Mouse (Mus musculus) hindbrain, embryonic 15.5 days (tissue): ENCODE data around the gene Fbxl22. TPM values are rescaled to one million over a fixed set of nuclear protein-coding genes. Genes with fewer than 3 reads are reported as not detected.

Experiments
- ATAC-seq: fragments of 200-750 bp; cut with Nextera tagmentation; 2 replicates; pipeline ENCODE4 v1.8.0; 2017; ENCODE audit warnings: low read depth, moderate number of reproducible peaks, moderate TSS enrichment; ENCODE audit not compliant: low FRiP score
- H3K27ac ChIP-seq: fragments of 300-500 bp; sonication (generic); replicated peaks from 2 replicates; pipeline ENCODE4 v1.5.1; 2015; ENCODE audit warnings: mild to moderate bottlenecking, inconsistent platforms
- H3K27me3 ChIP-seq: fragments of 300-500 bp; sonication (generic); 2 replicates; pipeline ENCODE4 v1.6.1; 2015; ENCODE audit warnings: control low read depth, inconsistent platforms
- H3K36me3 ChIP-seq: fragments of 300-500 bp; sonication (generic); 2 replicates; pipeline ENCODE4 v1.6.1; 2015; ENCODE audit warnings: control low read depth, inconsistent platforms
- H3K4me1 ChIP-seq: fragments of 300-500 bp; sonication (generic); replicated peaks from 2 replicates; pipeline ENCODE4 v1.6.1; 2015; ENCODE audit warnings: control low read depth, inconsistent platforms
- H3K4me2 ChIP-seq: fragments of 300-500 bp; sonication (generic); 2 replicates; pipeline ENCODE4 v1.6.1; 2015; ENCODE audit warnings: moderate library complexity, mild to moderate bottlenecking, inconsistent platforms
- H3K4me3 ChIP-seq: fragments of 300-500 bp; sonication (generic); 2 replicates; pipeline ENCODE4 v1.5.1; 2015; ENCODE audit warnings: mild to moderate bottlenecking, inconsistent platforms
- H3K9ac ChIP-seq: fragments of 300-500 bp; sonication (generic); 2 replicates; pipeline ENCODE4 v1.6.1; 2015; ENCODE audit warnings: inconsistent platforms
- H3K9me3 ChIP-seq: fragments of 300-500 bp; sonication (generic); 2 replicates; pipeline ENCODE4 v1.6.1; 2016; ENCODE audit warnings: control low read depth, inconsistent platforms
- WGBS: fragments of 180-500 bp; shearing (Covaris S2); methylation state at CpG from one replicate; pipeline ENCODE4 v1.1.7; 2015; 5-methylcytosine and 5-hydroxymethylcytosine counted together
- polyA plus RNA-seq: library from polyadenylated mRNA; unstranded; fragments of >200 nt; fragmentation: Nextera tagmentation; extraction: Ambion mirVana; gene quantifications from 2 replicates; pipeline ENCODE4 v1.2.1, GENCODE M21; 2015

Gene Fbxl22
- polyA plus RNA-seq, 1 experiment from 2014 or later, result 1.2 TPM

DNA sequence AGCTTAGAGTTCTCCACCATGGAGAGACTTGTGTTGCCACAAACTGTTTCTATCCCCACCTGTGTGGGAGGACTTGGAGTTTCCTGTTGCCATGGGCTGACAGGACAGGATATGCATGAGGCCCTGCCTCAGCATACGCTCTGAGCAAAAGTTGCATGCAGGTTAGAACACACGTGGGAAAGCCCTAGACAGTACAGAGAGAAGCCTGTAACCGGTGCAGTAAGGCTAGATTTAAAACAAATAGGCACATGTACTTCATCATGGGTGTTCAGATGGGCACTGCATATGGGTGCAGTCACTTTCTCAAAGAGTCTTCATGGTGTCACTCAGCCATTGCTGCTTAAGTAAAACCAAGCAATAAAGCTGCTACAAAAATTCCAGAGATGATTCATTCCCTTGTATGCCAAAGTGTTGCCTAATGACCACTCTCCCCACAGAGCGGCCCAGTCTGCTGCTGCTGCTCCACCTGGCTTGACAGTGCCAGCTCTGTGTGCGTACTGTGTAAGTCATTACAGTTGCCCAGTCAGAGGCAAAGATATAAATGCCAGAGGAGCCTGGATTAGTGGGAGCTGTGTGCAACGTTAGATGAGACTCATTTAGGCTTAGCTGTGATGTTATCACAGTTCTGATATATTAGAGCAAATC, 2.0 kb upstream of the Fbxl22 start:
- peaks cover 23% of the 10 kb centered on the region for H3K4me1 ChIP-seq
- 84% methylated on average over 6 of the region's 6 CpGs for WGBS
- H3K27ac ChIP-seq, result no peak overlapping the region
- no peak overlapping the region for H3K4me3 ChIP-seq
- no peaks in the 10 kb centered on the region for H3K27me3 ChIP-seq
- H3K4me2 ChIP-seq, result no peak overlapping the region
- no peak for ATAC-seq
- H3K9ac ChIP-seq, result no peak overlapping the region
- no peaks in the 10 kb centered on the region for H3K9me3 ChIP-seq
- H3K36me3 ChIP-seq, result peaks cover 36% of the 10 kb centered on the region

DNA sequence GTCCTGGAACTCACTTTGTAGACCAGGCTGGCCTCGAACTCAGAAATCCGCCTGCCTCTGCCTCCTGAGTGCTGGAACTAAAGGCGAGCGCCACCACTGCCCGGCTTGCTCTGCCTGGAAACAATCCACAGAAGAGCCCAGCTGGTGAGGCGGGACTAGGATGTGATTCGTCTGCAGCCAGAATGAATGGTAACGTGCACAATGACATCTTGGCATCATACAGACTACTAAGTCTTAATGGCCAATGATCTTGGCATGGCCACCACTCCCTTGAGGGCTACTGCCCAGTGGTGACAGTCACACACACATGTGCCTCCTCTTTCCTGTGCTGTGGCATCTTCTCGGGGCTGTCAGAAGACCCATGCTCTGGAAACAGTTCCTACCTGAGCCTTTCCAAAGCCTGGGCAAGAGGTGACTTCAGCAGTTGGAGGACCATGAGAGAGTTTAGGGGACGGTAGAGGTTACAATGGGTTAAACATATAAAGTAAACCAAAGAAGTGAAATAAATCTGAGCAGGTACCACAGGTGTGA, 1.4 kb upstream of the Fbxl22 start:
- WGBS, result 84% methylated on average over 10 of the region's 10 CpGs
- peaks cover 36% of the 10 kb centered on the region for H3K36me3 ChIP-seq

DNA sequence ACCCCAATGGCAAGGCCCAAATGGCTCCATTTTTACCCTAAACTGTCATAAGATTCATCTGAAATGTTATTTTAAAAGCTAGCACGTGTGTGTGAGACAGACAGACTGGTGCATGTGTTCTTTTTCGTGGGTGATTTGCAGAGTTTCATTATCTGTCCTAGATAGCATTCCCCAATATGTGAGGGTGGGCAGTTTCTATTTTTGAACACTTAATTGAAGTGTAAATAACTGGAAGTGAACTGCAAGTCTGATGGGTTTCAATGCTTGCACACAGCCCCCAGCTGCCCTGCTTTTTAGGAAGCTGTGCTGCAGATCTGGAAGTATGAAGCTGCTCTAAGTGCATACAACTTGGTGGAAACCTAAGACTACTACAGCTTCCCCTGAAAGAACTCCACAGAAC, 722 bp upstream of the Fbxl22 start:
- WGBS, result 85% methylated on average over 2 of the region's 2 CpGs
- Histone ChIP-seq H3K4me1 (peaks cover 34% of the 10 kb centered on the region), H3K36me3 (peaks cover 31% of the 10 kb centered on the region), H3K9me3 (no peaks in the 10 kb centered on the region), H3K4me2 (no peak overlapping the region), H3K27ac (no peak overlapping the region), H3K4me3 (no peak overlapping the region), H3K27me3 (no peaks in the 10 kb centered on the region), H3K9ac (no peak overlapping the region)
- no peak for ATAC-seq

More for the DNA sequence above, 1.4 kb upstream of the Fbxl22 start:
- Histone ChIP-seq H3K27me3 (no peaks in the 10 kb centered on the region), H3K27ac (no peak overlapping the region), H3K9ac (no peak overlapping the region), H3K4me3 (no peak overlapping the region), H3K9me3 (no peaks in the 10 kb centered on the region), H3K4me2 (no peak overlapping the region), H3K4me1 (peaks cover 27% of the 10 kb centered on the region)
- no peak for ATAC-seq

DNA sequence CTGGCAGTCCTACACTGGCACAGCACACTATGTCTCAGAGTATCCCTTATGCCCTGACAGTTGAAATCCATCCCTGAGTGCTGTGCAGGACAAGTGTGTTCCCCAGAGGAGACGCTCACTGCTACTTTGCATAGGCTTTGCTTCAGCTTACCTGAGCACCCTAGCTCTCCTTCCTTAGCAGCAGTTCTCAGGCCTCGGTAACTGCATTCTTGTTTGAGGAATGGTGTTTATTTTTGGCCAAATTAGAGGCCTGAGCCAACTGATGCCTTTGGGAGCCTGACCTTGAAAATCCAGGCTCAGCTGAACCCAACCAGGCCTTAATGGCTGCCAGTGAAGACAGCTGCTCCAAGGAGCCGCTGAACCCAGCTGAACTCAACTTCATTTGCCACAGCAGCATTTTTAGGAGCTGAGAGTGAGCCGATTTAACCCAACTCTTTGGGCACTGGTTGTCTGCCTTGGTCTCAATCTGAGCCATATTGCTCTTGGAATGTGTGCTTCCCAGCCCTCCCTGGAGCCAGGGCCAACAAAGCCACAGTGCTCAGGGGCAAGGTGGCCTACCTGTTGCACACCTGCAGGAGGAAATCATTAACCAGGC, 635 bp downstream of the Fbxl22 start:
- Histone ChIP-seq H3K27me3 (no peaks in the 10 kb centered on the region), H3K4me1 (peaks cover 34% of the 10 kb centered on the region), H3K9ac (no peak overlapping the region), H3K36me3 (peaks cover 33% of the 10 kb centered on the region), H3K4me2 (no peak overlapping the region), H3K4me3 (no peak overlapping the region), H3K27ac (no peak overlapping the region), H3K9me3 (no peaks in the 10 kb centered on the region)
- WGBS, result 88% methylated on average over 4 of the region's 4 CpGs
- ATAC-seq, result no peak

DNA sequence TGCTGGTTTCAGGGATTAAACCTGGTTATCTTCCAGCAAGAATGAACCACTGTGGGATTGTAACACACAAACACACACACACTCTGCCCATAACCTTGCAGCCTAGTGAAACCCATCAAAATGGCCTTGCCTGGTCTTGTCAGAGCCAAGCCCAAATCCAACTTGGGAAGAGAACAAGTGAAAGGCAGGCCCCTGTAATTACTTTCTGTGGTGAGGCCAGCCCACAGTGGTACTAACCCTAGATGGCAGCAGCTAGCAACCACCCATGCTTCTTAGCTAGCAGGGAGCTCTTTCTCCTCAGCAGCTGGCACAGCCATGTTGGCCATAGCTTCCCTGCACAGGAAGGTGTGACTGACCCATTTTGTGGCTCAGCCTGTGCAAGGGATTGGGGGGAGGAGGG, 1.2 kb downstream of the Fbxl22 start:
- peak overlapping the region; percentile 97 for H3K27ac ChIP-seq
- ATAC-seq, result no peak
- peaks cover 39% of the 10 kb centered on the region for H3K36me3 ChIP-seq

DNA sequence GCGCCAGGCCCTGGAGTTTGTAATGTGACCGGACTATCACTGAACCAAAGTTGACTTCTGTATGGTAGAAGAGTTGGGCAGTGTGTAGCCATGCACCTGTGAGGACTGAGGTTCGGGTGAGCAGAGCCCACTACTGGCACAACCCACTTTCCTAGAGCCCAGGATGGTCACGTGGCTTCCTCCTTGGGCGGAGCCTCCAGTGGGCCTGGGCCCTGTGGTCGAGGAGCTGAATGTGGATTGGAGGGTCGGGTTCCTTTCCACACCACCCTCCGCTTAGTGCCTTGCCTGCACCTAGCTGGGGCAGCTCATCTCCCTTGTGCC, 2.1 kb downstream of the Fbxl22 start:
- no peaks in the 10 kb centered on the region for H3K9me3 ChIP-seq
- WGBS, result 0% methylated on average over 8 of the region's 8 CpGs
- H3K4me1 ChIP-seq, result peaks cover 34% of the 10 kb centered on the region
- peak overlapping the region; percentile 84 for H3K9ac ChIP-seq
- H3K27me3 ChIP-seq, result no peaks in the 10 kb centered on the region
- peak overlapping the region; percentile 96 for H3K4me2 ChIP-seq
- H3K27ac ChIP-seq, result peak overlapping the region; percentile 97
- H3K4me3 ChIP-seq, result peak overlapping the region; percentile 67
- peak; percentile 83 for ATAC-seq
- peaks cover 40% of the 10 kb centered on the region for H3K36me3 ChIP-seq

More for the DNA sequence above, 1.2 kb downstream of the Fbxl22 start:
- H3K4me3 ChIP-seq, result no peak overlapping the region
- no peaks in the 10 kb centered on the region for H3K9me3 ChIP-seq
- H3K4me1 ChIP-seq, result peaks cover 34% of the 10 kb centered on the region
- peak overlapping the region; percentile 96; the same call in 1 of the 2 replicates for H3K4me2 ChIP-seq
- H3K9ac ChIP-seq, result no peak overlapping the region
- no peaks in the 10 kb centered on the region for H3K27me3 ChIP-seq

DNA sequence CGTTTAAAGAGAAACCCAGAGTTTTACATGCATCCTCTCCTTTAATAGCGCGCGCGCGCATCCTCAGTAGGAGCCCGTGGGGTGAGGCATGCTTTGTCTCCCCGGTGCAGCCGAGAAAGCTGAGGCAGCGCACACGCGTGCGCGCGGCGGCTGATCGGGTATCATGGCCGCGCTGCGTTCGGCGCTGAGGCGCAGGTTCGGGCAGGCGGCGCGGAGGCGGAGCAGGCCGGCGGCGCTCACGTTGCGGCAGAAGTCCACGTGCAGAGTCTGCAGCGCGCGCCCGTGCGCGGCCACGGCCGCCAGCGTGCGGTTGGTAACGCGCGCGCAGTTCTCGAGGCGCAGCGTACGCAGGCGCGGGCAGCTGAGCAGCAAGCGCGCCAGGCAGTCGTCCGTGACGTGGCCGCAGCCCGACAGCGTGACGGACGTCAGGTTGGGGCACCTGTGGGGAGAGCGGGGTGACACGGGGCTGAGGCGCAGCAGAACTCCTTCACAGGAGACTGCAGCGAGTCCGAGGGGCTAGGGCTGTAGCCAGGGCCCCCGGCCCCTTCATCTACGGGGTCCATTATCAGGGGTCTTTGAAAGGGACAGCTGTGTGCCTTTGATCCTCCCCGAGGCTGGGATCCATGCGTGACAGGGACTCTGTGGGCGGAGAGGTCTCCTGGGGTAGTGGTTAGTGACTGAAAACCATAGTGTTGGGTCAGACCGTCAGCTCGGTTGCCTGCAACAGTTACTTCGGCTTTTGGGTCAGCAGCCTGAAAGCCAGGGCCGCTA, 2.6 kb downstream of the Fbxl22 start:
- Histone ChIP-seq H3K36me3 (peaks cover 40% of the 10 kb centered on the region), H3K27me3 (no peaks in the 10 kb centered on the region), H3K9ac (peak overlapping the region; percentile 84), H3K4me3 (peak overlapping the region; percentile 67), H3K9me3 (no peaks in the 10 kb centered on the region), H3K4me2 (peak overlapping the region; percentile 96), H3K27ac (peak overlapping the region; percentile 97), H3K4me1 (peaks cover 34% of the 10 kb centered on the region)
- WGBS, result under 1% methylated on average over 78 of the region's 78 CpGs
- ATAC-seq, result peak; percentile 93

DNA sequence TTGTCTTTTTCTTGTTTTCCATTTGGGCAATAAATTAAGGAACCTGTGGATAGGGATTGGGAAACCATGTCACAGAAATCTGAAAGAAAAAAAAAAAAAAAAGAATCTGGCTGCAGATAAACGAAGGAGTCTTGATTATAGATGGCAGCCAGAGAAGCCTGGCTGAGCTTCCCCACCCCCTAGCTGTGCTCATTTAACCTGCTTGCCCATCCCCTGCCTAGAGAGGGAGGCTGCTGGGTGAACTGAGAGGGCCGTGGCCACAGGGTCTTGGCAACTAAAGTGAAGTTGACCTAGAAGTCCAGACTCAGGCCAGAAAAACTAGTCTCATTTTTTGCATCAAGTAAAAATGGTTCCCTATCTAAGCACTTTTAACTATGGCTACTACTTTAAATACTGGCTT, 3.4 kb downstream of the Fbxl22 start:
- Histone ChIP-seq H3K27me3 (no peaks in the 10 kb centered on the region), H3K4me1 (peaks cover 37% of the 10 kb centered on the region), H3K4me3 (peak overlapping the region; percentile 67), H3K4me2 (peak overlapping the region; percentile 96), H3K36me3 (peaks cover 37% of the 10 kb centered on the region), H3K27ac (peak overlapping the region; percentile 97), H3K9me3 (no peaks in the 10 kb centered on the region), H3K9ac (peak overlapping the region; percentile 84)
- ATAC-seq, result no peak
- WGBS, result 0% methylated on average over 2 of the region's 2 CpGs

DNA sequence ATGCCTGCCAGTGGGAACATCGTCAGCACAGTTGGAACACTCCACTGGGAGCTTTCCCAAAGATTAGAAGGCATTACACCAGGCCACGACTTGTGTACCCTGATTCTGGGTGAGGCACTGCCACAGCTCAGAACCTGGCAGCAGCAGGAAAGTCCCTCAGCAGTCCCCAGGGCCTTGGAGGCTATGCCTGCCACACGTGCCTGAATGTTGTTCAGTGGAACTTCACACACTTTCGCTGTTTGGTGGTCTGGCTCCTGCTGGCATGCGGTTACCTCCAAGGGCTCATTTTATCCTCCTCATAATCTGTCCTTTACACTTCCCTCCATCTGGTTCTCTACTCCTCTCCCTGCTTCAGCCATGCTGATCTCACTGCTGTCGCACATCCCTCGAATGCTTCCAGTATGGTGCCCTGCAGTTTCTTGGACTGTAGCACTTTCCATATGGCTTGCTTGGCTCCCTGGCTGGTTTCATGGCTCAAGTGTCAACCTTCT, 4.0 kb downstream of the Fbxl22 start:
- no peak overlapping the region for H3K4me3 ChIP-seq
- no peak for ATAC-seq
- H3K4me1 ChIP-seq, result peaks cover 40% of the 10 kb centered on the region
- peaks cover 39% of the 10 kb centered on the region for H3K36me3 ChIP-seq
- H3K9me3 ChIP-seq, result no peaks in the 10 kb centered on the region
- 45% methylated on average over 7 of the region's 7 CpGs for WGBS
- H3K27me3 ChIP-seq, result no peaks in the 10 kb centered on the region
- H3K27ac ChIP-seq, result peak overlapping the region; percentile 97
- no peak overlapping the region for H3K9ac ChIP-seq
- peak overlapping the region; percentile 96; the same call in 1 of the 2 replicates for H3K4me2 ChIP-seq

DNA sequence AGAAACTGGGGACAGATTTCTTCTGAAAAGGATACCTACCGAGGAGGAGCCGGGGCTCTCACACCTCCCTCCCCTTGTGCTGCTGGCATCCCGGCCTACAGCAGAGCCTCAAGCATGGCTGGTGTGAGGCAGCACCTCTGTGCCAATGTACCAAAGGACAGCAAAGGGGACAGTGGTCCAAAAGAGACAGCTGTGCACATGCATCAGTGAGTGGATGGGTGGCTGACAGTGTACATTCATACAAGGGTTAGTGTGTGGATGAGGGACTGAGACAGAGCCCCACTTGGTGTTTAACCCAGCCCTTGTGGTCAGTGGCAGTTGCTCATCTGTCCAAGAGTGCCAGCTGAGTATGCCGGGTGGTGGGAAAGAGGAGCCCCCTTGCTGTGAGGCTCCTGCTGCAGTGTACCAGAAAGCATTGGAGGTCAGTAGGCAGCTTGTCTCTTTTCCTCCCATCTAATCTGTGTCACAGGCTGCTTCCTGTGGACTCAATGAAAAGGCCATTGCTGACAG, 5.4 kb downstream of the Fbxl22 start:
- Histone ChIP-seq H3K4me1 (peaks cover 38% of the 10 kb centered on the region), H3K27me3 (no peaks in the 10 kb centered on the region), H3K4me2 (no peak overlapping the region), H3K4me3 (no peak overlapping the region), H3K27ac (no peak overlapping the region), H3K36me3 (peaks cover 51% of the 10 kb centered on the region), H3K9ac (no peak overlapping the region), H3K9me3 (no peaks in the 10 kb centered on the region)
- WGBS, result 75% methylated on average over 4 of the region's 4 CpGs
- ATAC-seq, result no peak

DNA sequence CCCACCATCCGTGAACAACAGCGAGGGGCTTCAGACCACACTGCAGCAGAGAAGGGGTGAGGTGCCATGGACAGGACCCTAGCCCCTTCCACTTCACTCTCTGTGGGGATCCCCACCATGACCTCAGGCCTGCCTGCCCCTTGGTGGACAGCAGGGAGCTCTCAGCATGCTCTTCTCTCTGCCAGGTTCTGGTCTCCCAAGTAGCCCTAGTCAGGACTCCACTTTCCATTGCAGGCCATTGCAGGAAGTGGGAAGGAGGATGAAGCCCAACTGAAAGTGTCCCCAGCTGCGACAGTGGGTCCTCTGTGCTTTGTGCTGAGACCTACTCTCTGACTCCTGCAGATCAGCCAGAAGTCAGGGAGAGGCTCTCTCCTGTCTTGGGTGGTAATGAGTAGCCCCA, 6.7 kb downstream of the Fbxl22 start:
- WGBS, result 80% methylated on average over 3 of the region's 3 CpGs
- H3K4me3 ChIP-seq, result no peak overlapping the region
- H3K4me2 ChIP-seq, result no peak overlapping the region
- ATAC-seq, result no peak
- peaks cover 28% of the 10 kb centered on the region for H3K4me1 ChIP-seq
- H3K9ac ChIP-seq, result no peak overlapping the region
- no peaks in the 10 kb centered on the region for H3K27me3 ChIP-seq
- no peak overlapping the region for H3K27ac ChIP-seq
- H3K36me3 ChIP-seq, result peaks cover 56% of the 10 kb centered on the region
- H3K9me3 ChIP-seq, result no peaks in the 10 kb centered on the region

DNA sequence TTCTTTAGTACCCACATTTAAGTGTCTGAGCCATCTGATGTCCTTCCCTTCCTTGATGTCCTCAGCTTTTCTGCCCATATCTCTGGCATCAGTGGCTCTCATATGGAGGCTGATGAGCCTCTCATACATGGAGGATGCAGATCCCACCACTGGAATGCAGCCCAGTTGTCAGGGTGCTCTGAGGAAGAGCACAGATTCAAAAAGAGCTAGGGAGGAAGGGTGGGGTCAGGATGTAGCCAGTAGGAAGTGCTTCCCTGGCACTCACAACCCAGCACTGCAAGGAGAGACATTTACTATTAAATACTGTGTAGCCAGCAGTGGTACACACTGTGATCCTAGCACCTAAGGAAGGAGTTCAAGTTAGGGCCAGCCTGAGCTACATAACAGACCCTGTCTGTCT, 8.0 kb downstream of the Fbxl22 start:
- no peak for ATAC-seq
- H3K4me2 ChIP-seq, result no peak overlapping the region
- no peaks in the 10 kb centered on the region for H3K9me3 ChIP-seq
- H3K36me3 ChIP-seq, result peaks cover 68% of the 10 kb centered on the region
- H3K9ac ChIP-seq, result no peak overlapping the region
- no peaks in the 10 kb centered on the region for H3K27me3 ChIP-seq
- H3K4me1 ChIP-seq, result peaks cover 25% of the 10 kb centered on the region
- no peak overlapping the region for H3K4me3 ChIP-seq
- H3K27ac ChIP-seq, result peak overlapping the region; percentile 31; the same call in 1 of the 2 replicates
